Comparison of ENCODE assay signal across 10 mouse cellular contexts in the genomic region with DNA sequence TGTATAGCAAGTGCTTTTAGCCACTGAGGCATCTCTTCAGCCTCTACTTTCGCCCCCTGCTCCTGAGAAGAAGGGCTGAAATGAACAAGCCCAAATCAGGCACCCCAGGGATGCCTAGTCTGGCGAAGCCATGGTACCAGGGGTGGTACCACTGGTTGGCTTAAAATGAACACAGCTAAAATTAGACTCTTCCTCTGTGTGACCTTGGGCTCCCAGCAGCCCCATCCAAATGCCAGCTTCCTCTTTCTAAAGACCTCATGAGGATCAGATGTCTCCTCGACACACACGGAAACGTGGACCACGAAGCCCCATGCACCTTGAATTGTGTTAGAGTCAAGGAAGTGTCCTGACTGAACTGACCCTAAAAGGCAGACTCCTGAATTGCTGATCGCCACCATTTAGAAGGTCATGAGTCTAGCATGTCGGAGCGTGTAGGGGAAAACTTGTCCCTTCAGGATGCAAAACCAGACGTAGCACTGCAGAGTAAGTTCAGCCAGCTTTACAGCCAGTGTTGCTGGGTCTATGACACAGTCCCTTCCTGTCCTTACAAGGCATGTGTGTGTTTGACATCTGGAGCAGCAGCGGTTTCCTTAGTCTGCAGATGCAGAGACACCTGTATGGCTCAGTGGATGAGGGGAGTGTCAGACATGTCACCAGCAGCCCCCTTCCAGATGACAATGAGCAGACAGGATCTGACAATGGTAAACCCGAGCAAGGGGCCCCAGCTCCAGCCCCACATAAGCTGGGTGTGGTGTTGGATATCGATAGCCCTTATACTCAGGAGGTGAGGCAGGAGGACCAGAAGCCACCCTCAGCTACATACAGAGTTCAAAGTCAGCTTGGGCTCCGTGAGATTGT. TPM values are rescaled to one million over a fixed set of nuclear protein-coding genes. Genes with fewer than 3 reads are reported as not detected.
DNase-seq lines count a peak whose midpoint lies in the region; ATAC-seq and TF ChIP-seq lines count a peak whose summit lies in the region.
"Had no signal": no experiment of that assay in that cellular context is flagged by ENCODE, and none has a peak within 500 bp of the region (broad histone marks: within the 10 kb centered on the region; RNA-seq: fewer than 3 reads in every experiment).

No protein-coding gene starts in this region.

- H3K4me1 ChIP-seq in hindbrain, postnatal 0 days (ENCODE audit: insufficient read depth, low read length) = peaks cover 26% of the 10 kb centered on the region; the same call in 1 of the 2 replicates
- H3K4me1 ChIP-seq in hindbrain, embryonic 14.5 days (replicated peaks; ENCODE audit: control insufficient read depth, insufficient read depth, low read length) = peaks cover 7% of the 10 kb centered on the region; the same call in 1 of the 2 replicates
- H3K4me1 ChIP-seq in bone marrow macrophage, adult 2 months (ENCODE audit: control insufficient read depth, insufficient read depth, low read length) = peaks cover 75% of the 10 kb centered on the region
- peaks cover 85% of the 10 kb centered on the region for H3K4me1 ChIP-seq in heart, embryonic 15.5 days (replicated peaks)

- H3K36me3 ChIP-seq in hindbrain, postnatal 0 days (ENCODE audit: insufficient read depth, low read length) = no peaks in the 10 kb centered on the region
- H3K36me3 ChIP-seq in hindbrain, embryonic 14.5 days (replicated peaks; ENCODE audit: control insufficient read depth, insufficient read depth) = no peaks in the 10 kb centered on the region
- no peaks in the 10 kb centered on the region for H3K36me3 ChIP-seq in heart, embryonic 15.5 days
- H3K36me3 ChIP-seq: midbrain, embryonic 10.5 days had no signal

- H3K27me3 ChIP-seq in hindbrain, postnatal 0 days (ENCODE audit: insufficient read depth, low read length) = no peaks in the 10 kb centered on the region
- H3K27me3 ChIP-seq in hindbrain, embryonic 14.5 days (ENCODE audit: control insufficient read depth, insufficient read depth, low read length) = peaks cover 14% of the 10 kb centered on the region
- no peaks in the 10 kb centered on the region for H3K27me3 ChIP-seq in heart, embryonic 15.5 days

- no peak for ATAC-seq in hindbrain, postnatal 0 days
- ATAC-seq in hindbrain, embryonic 14.5 days (ENCODE audit: low FRiP score) = no peak
- ATAC-seq in heart, embryonic 15.5 days (replicated peaks; ENCODE audit: insufficient number of reproducible peaks, insufficient read depth, low FRiP score, low read depth) = no peak
- ATAC-seq in monocyte, adult 5-6 weeks (replicated peaks; ENCODE audit: insufficient number of reproducible peaks, low FRiP score, low TSS enrichment, poor library complexity, severe bottlenecking) = peak; percentile 42

- H3K9me3 ChIP-seq in hindbrain, postnatal 0 days (ENCODE audit: low read length) = no peaks in the 10 kb centered on the region
- no peaks in the 10 kb centered on the region for H3K9me3 ChIP-seq in hindbrain, embryonic 14.5 days (ENCODE audit: control insufficient read depth, low read length)
- H3K9me3 ChIP-seq in heart, embryonic 15.5 days (replicated peaks) = no peaks in the 10 kb centered on the region
- H3K9me3 ChIP-seq: midbrain, embryonic 10.5 days had no signal

- no peak for DNase-seq in hindbrain, postnatal 0 days (ENCODE audit: low spot score)
- no peak for DNase-seq in hindbrain, embryonic 14.5 days (ENCODE audit: low spot score)
- DNase-seq in MN1 (ENCODE audit: low spot score) = no peak
- DNase-seq in left cerebral cortex, postnatal 4 days = no peak
- DNase-seq in left cerebral cortex, adult 11 months (ENCODE audit: low spot score) = no peak

- no peak for TF ChIP-seq POLR2A in bone marrow macrophage, adult 2 months (IDR thresholded peaks at IDR 0.05; ENCODE audit: borderline replicate concordance, low read depth, low read length)

- intact Hi-C loops in left cerebral cortex, postnatal 4 days (cut with DNase I) = no loop called here

- no peak for TF ChIP-seq CTCF in hindbrain, postnatal 0 days (IDR thresholded peaks at IDR 0.05; ENCODE audit: low read depth)
- no peak for TF ChIP-seq CTCF in bone marrow macrophage, adult 2 months (IDR thresholded peaks at IDR 0.05; ENCODE audit: low read depth, low read length)

- H3K27ac ChIP-seq in hindbrain, postnatal 0 days = peak overlapping the region; percentile 60; the same call in 1 of the 2 replicates
- no peak overlapping the region for H3K27ac ChIP-seq in hindbrain, embryonic 14.5 days
- H3K27ac ChIP-seq in bone marrow macrophage, adult 2 months (ENCODE audit: insufficient read depth, low read depth, low read length) = peak overlapping the region; percentile 77
- peak overlapping the region; percentile 73 for H3K27ac ChIP-seq in heart, embryonic 15.5 days
- H3K27ac ChIP-seq: kidney, postnatal 0 days; midbrain, embryonic 10.5 days had no signal

- H3K4me2 ChIP-seq in hindbrain, postnatal 0 days (ENCODE audit: low read depth, low read length) = no peak overlapping the region
- no peak overlapping the region for H3K4me2 ChIP-seq in hindbrain, embryonic 14.5 days (replicated peaks)
- no peak overlapping the region for H3K4me2 ChIP-seq in heart, embryonic 15.5 days

- WGBS in hindbrain, postnatal 0 days = 79% methylated on average over 14 of the region's 14 CpGs
- WGBS in hindbrain, embryonic 14.5 days = 83% methylated on average over 14 of the region's 14 CpGs
- WGBS in heart, embryonic 15.5 days = 57% methylated on average over 14 of the region's 14 CpGs

- H3K4me3 ChIP-seq in hindbrain, postnatal 0 days (ENCODE audit: low read length) = no peak overlapping the region
- no peak overlapping the region for H3K4me3 ChIP-seq in hindbrain, embryonic 14.5 days (replicated peaks; ENCODE audit: low read length)
- H3K4me3 ChIP-seq in bone marrow macrophage, adult 2 months (ENCODE audit: insufficient read depth, low read length) = no peak overlapping the region
- H3K4me3 ChIP-seq in heart, embryonic 15.5 days = no peak overlapping the region
- H3K4me3 ChIP-seq: midbrain, embryonic 10.5 days had no signal

- no peak overlapping the region for H3K9ac ChIP-seq in hindbrain, postnatal 0 days (replicated peaks; ENCODE audit: low read length)
- H3K9ac ChIP-seq in hindbrain, embryonic 14.5 days = no peak overlapping the region
- H3K9ac ChIP-seq in heart, embryonic 15.5 days = peak overlapping the region; percentile 29; the same call in 1 of the 2 replicates

RNA-seq across cellular contexts. Expression of a gene that starts 4.2 kb away (rescaled TPM):
- total RNA-seq in hindbrain, postnatal 0 days (2014; rRNA removed) = 7.5 and 7.6 TPM in 2 replicates
- polyA plus RNA-seq in hindbrain, postnatal 0 days (2015; fragmentation: Nextera tagmentation; extraction: Ambion mirVana) = 7.8 and 8.6 TPM in 2 replicates
- polyA plus RNA-seq in hindbrain, embryonic 14.5 days (2014; fragmentation: Nextera tagmentation; extraction: Ambion mirVana) = 6.5 and 6.6 TPM in 2 replicates
- 52.4 and 56.6 TPM in 2 replicates for polyA plus RNA-seq in bone marrow macrophage, adult 2 months (2012; ENCODE audit: insufficient read depth, insufficient read length, missing spikeins)
- polyA plus RNA-seq in heart, embryonic 15.5 days (2015; fragmentation: Nextera tagmentation; extraction: Ambion mirVana) = 36.7 and 40.7 TPM in 2 replicates
- total RNA-seq in monocyte, adult 5-6 weeks (2017) = 57.2 to 77.8 TPM (median 58.7 TPM) in 3 replicates
- total RNA-seq in left cerebral cortex, postnatal 4 days (2021) = 1 to 10 TPM; 5.2 to 5.5 TPM
